Mouse (Mus musculus) ES-Bruce4 (cell line): ENCODE data around the gene Twf1.

Experiments used
- CTCF ChIP-seq: IDR thresholded peaks from one replicate; pipeline ENCODE4 v1.8.1; 2011; ENCODE audit warnings: low read depth, low read length
- EP300 ChIP-seq: IDR thresholded peaks from 2 replicates; pipeline ENCODE4 v1.6.1; 2011; ENCODE audit warnings: low read depth, low read length; ENCODE audit not compliant: insufficient read depth
- POLR2A ChIP-seq: IDR thresholded peaks from one replicate; pipeline ENCODE4 v1.8.1; 2011; ENCODE audit warnings: low read length; ENCODE audit not compliant: insufficient read depth

DNA sequence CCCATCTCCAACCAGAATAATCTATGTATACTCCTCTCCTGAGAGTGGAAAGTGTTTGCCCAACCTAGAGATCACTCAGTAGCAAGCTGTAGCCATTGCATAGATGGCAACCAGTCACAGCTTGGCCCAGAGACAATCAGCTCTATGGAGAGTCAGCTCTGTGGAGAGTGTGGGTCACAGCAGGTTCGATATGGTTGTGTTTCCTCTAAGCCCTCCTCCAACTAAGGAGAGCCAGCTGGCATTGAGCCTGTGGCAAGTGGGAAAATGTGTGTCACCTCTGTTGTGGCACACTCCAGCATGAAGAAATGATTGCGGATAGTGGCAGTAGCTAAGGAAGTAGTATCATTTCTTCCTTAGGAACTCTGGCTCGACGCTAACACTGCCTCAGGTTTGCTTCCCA is 18.2 kb downstream of the Twf1 start:
- TF ChIP-seq CTCF = no peak
- no peak for TF ChIP-seq POLR2A
- TF ChIP-seq EP300 = no peak
